Mouse (Mus musculus): ENCODE measurements at regions not wholly inside any gene's neighbourhood (a gene's known extent, or its start where the extent isn't known, plus 50 kb on each side); places are given as distances from the start of the nearest gene placed in this dataset.
"Not testable (repeated sequence)": the region's sequence is repeated elsewhere in the genome, so short reads cannot be mapped to it uniquely, and the experiment has no call there.

DNA sequence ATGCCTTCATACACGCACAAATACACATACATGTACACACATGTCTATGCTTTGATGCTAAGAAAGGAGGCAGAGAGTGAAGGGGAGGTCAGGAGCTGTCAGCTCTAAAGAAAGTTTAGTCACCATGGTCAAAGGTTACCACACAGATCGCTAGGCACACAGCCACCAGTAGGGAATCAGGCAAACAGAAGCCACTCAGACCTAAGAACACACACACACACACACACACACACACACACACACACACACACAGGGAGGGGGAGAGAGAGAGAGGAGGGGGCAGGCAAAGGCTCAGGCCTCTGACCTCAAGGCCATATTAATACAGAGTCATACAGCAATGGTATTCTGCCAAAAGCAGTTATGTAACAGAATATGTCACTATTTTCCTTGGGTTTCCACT, 67.5 kb upstream of the Atxn1 start:
- H3K4me1 ChIP-seq: no peaks in the 10 kb centered on the region; the same call in 1 of the 2 replicates
- WGBS: 73% methylated on average over 2 of the region's 2 CpGs
- H3K36me3 ChIP-seq: no peaks in the 10 kb centered on the region
- no peaks in the 10 kb centered on the region for H3K9me3 ChIP-seq (replicated peaks)
- no peak overlapping the region for H3K27ac ChIP-seq (replicated peaks)
- no peak overlapping the region for H3K9ac ChIP-seq
- H3K4me2 ChIP-seq (replicated peaks): no peak overlapping the region
- no peak overlapping the region for H3K4me3 ChIP-seq (replicated peaks)
- ATAC-seq (ENCODE audit: insufficient number of reproducible peaks, low FRiP score, low TSS enrichment, low read depth): no peak
- H3K27me3 ChIP-seq: no peaks in the 10 kb centered on the region

GRCm38 (mm10) chr13:46026018-46026417, 61.2 kb upstream of the Atxn1 start:
- Histone ChIP-seq H3K4me3 (replicated peaks) (no peak overlapping the region), H3K36me3 (no peaks in the 10 kb centered on the region), H3K4me2 (replicated peaks) (no peak overlapping the region), H3K9ac (no peak overlapping the region), H3K4me1 (peaks cover 9% of the 10 kb centered on the region), H3K9me3 (replicated peaks) (no peaks in the 10 kb centered on the region), H3K27me3 (no peaks in the 10 kb centered on the region), H3K27ac (replicated peaks) (no peak overlapping the region)
- no peak for ATAC-seq (ENCODE audit: insufficient number of reproducible peaks, low FRiP score, low TSS enrichment, low read depth)
- WGBS: 21% methylated on average over 2 of the region's 2 CpGs

GRCm38 (mm10) chr13:46023630-46024041, 58.8 kb upstream of the Atxn1 start:
- H3K9ac ChIP-seq: no peak overlapping the region
- no peak for ATAC-seq (ENCODE audit: insufficient number of reproducible peaks, low FRiP score, low TSS enrichment, low read depth)
- peaks cover 23% of the 10 kb centered on the region for H3K4me1 ChIP-seq
- WGBS: 40% methylated on average over 5 of the region's 5 CpGs
- H3K9me3 ChIP-seq (replicated peaks): no peaks in the 10 kb centered on the region
- H3K27me3 ChIP-seq: no peaks in the 10 kb centered on the region
- H3K4me2 ChIP-seq (replicated peaks): no peak overlapping the region
- H3K36me3 ChIP-seq: no peaks in the 10 kb centered on the region
- H3K27ac ChIP-seq (replicated peaks): no peak overlapping the region
- H3K4me3 ChIP-seq (replicated peaks): no peak overlapping the region

GRCm38 (mm10) chr13:46023187-46023586, 58.4 kb upstream of the Atxn1 start:
- no peaks in the 10 kb centered on the region for H3K27me3 ChIP-seq
- H3K9ac ChIP-seq: no peak overlapping the region
- H3K9me3 ChIP-seq (replicated peaks): no peaks in the 10 kb centered on the region
- no peak overlapping the region for H3K4me2 ChIP-seq (replicated peaks)
- WGBS: 19% methylated on average over 5 of the region's 5 CpGs
- no peak overlapping the region for H3K27ac ChIP-seq (replicated peaks)
- H3K4me1 ChIP-seq: peaks cover 23% of the 10 kb centered on the region
- H3K36me3 ChIP-seq: no peaks in the 10 kb centered on the region
- H3K4me3 ChIP-seq (replicated peaks): no peak overlapping the region
- ATAC-seq (ENCODE audit: insufficient number of reproducible peaks, low FRiP score, low TSS enrichment, low read depth): no peak

- Histone ChIP-seq H3K4me2 (replicated peaks) (no peak overlapping the region), H3K27me3 (no peaks in the 10 kb centered on the region), H3K27ac (replicated peaks) (no peak overlapping the region), H3K9ac (no peak overlapping the region), H3K9me3 (replicated peaks) (no peaks in the 10 kb centered on the region), H3K36me3 (no peaks in the 10 kb centered on the region), H3K4me3 (replicated peaks) (no peak overlapping the region), H3K4me1 (peaks cover 23% of the 10 kb centered on the region)
- 78% methylated on average over 6 of the region's 6 CpGs for WGBS
- no peak for ATAC-seq (ENCODE audit: insufficient number of reproducible peaks, low FRiP score, low TSS enrichment, low read depth)
These were observed 56.4 kb upstream of the Atxn1 start for GRCm38 (mm10) chr13:46020945-46021835.

DNA sequence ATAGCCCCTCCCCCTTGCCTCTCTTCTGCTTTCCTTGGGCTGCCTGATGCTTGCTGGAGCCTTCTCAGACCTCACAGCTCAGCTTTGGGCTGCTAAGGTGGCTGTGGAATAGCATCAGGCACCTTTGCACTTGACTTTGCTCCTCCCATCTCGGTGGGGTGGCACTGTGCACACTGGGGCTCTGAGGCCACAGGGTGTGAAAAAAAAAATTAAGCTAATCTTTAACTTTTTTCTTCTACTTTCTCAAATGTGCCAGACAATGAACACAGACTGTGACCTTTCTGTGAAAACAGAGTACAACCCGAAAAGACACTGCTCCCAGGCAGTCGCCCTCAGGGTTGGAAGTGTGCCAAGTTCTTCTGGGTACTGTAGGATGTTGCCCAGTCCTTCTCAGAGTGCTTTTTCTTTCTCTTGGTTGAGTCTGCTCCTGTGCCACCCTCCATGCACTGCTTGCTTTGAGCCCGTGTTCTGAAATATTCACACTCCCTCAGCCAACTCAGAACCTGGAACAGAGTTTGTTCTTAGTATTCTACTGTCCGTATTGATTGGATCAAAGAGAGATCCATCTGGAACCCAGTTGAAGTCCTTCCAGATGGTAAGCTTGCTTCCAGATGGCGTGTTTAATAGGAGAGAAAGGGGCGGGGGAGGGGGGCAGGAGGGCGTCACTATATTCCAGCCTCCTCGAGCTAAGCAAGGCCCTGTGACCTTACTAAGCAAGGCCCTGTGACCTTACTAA, 54.8 kb upstream of the Atxn1 start:
- no peak overlapping the region for H3K4me3 ChIP-seq (replicated peaks)
- WGBS: 30% methylated on average over 9 of the region's 9 CpGs
- no peak overlapping the region for H3K4me2 ChIP-seq (replicated peaks)
- H3K36me3 ChIP-seq: no peaks in the 10 kb centered on the region
- no peak overlapping the region for H3K9ac ChIP-seq
- no peak overlapping the region for H3K27ac ChIP-seq (replicated peaks)
- peaks cover 23% of the 10 kb centered on the region for H3K4me1 ChIP-seq
- no peak for ATAC-seq (ENCODE audit: insufficient number of reproducible peaks, low FRiP score, low TSS enrichment, low read depth)
- no peaks in the 10 kb centered on the region for H3K27me3 ChIP-seq
- no peaks in the 10 kb centered on the region for H3K9me3 ChIP-seq (replicated peaks)

DNA sequence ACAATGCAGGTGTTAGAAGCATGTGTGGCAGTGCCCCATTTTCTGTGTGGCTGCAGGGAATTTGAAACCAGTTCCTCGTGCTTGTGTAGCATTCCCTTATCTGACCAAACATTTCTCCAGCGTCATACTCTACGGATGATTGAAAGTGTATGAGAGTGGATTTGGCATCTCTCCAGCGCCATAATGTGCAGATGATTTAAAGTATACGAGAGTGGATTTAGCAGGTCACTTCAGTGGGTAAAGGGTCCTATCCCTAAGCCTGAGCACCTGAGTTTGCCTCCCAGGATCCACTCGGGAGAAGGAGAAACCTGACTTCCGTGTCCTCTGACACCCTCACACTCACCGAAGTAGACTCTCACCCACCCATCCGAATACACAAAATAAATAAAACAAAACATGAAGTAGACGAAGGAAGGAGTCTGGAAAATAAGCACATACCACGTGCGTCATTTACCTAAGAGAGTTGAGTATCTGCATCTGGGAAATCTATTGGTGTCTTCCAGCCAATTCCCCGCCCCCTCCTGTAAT, 54.2 kb upstream of the Atxn1 start:
- no peak for ATAC-seq (ENCODE audit: insufficient number of reproducible peaks, low FRiP score, low TSS enrichment, low read depth)
- no peaks in the 10 kb centered on the region for H3K9me3 ChIP-seq (replicated peaks)
- no peaks in the 10 kb centered on the region for H3K36me3 ChIP-seq
- no peak overlapping the region for H3K4me3 ChIP-seq (replicated peaks)
- H3K9ac ChIP-seq: no peak overlapping the region
- no peaks in the 10 kb centered on the region for H3K27me3 ChIP-seq
- whole genome bisulfite sequencing: 45% methylated on average over 13 of the region's 13 CpGs
- H3K27ac ChIP-seq (replicated peaks): no peak overlapping the region
- H3K4me1 ChIP-seq: peaks cover 23% of the 10 kb centered on the region
- H3K4me2 ChIP-seq (replicated peaks): no peak overlapping the region

- ATAC-seq (ENCODE audit: insufficient number of reproducible peaks, low FRiP score, low TSS enrichment, low read depth): no peak
- H3K4me1 ChIP-seq: peaks cover 17% of the 10 kb centered on the region
- no peaks in the 10 kb centered on the region for H3K36me3 ChIP-seq
- no peaks in the 10 kb centered on the region for H3K27me3 ChIP-seq
- H3K4me3 ChIP-seq (replicated peaks): no peak overlapping the region
- no peak overlapping the region for H3K27ac ChIP-seq (replicated peaks)
- H3K9me3 ChIP-seq (replicated peaks): no peaks in the 10 kb centered on the region
- H3K9ac ChIP-seq: no peak overlapping the region
- H3K4me2 ChIP-seq (replicated peaks): no peak overlapping the region
- 93% methylated on average over 5 of the region's 5 CpGs for WGBS
These were observed 52.9 kb upstream of the Atxn1 start for GRCm38 (mm10) chr13:46017742-46018141.

- H3K4me2 ChIP-seq (replicated peaks); H3K9ac ChIP-seq; H3K36me3 ChIP-seq; H3K27ac ChIP-seq (replicated peaks); H3K9me3 ChIP-seq (replicated peaks); H3K27me3 ChIP-seq; H3K4me3 ChIP-seq (replicated peaks); ATAC-seq (ENCODE audit: insufficient number of reproducible peaks, low FRiP score, low TSS enrichment, low read depth): not testable (repeated sequence)
- WGBS: 70% methylated on average over 2 of the region's 2 CpGs
- peaks cover 14% of the 10 kb centered on the region for H3K4me1 ChIP-seq
These were observed 52.2 kb upstream of the Atxn1 start for GRCm38 (mm10) chr13:46017011-46017410.

GRCm38 (mm10) chr13:46015231-46015630, 50.4 kb upstream of the Atxn1 start:
- Histone ChIP-seq H3K9me3 (replicated peaks) (no peaks in the 10 kb centered on the region), H3K4me2 (replicated peaks) (no peak overlapping the region), H3K4me3 (replicated peaks) (no peak overlapping the region), H3K27ac (replicated peaks) (no peak overlapping the region), H3K27me3 (no peaks in the 10 kb centered on the region), H3K9ac (no peak overlapping the region), H3K4me1 (peaks cover 14% of the 10 kb centered on the region), H3K36me3 (no peaks in the 10 kb centered on the region)
- ATAC-seq (ENCODE audit: insufficient number of reproducible peaks, low FRiP score, low TSS enrichment, low read depth): no peak
- WGBS: 89% methylated on average over 7 of the region's 7 CpGs

GRCm38 (mm10) chr13:46014637-46015036, 49.8 kb upstream of the Atxn1 start:
- 84% methylated on average over 2 of the region's 2 CpGs for WGBS
- H3K4me2 ChIP-seq (replicated peaks): no peak overlapping the region
- peaks cover 9% of the 10 kb centered on the region for H3K4me1 ChIP-seq

More at GRCm38 (mm10) chr13:46014637-46015036, 49.8 kb upstream of the Atxn1 start:
- no peak for ATAC-seq (ENCODE audit: insufficient number of reproducible peaks, low FRiP score, low TSS enrichment, low read depth)
- Histone ChIP-seq H3K9me3 (replicated peaks) (no peaks in the 10 kb centered on the region), H3K9ac (no peak overlapping the region), H3K4me3 (replicated peaks) (no peak overlapping the region), H3K27ac (replicated peaks) (no peak overlapping the region), H3K27me3 (no peaks in the 10 kb centered on the region), H3K36me3 (no peaks in the 10 kb centered on the region)
